Mouse (Mus musculus): ENCODE results near the gene Tle3.

DNA sequence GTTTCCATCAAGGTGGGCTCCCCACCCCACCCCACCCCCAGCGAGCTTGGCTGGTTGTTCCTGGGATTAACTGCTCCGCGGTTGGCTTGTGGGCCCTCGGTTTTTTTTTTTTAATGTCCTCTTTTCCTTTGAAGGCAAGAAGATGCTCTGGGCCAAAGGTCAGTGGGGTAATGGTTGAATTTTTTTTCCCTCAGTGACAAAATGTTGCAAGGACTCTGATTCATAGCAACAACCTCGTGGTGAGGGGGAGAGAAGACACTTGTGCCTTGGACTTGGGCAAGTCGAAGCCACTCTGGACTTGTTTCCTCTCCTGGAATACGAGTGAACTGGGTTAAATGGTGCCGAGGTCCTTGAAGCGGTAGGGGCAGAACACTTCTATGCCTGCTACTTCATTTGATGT is 34.5 kb upstream of the Tle3 start:
- TF ChIP-seq CTCF (conservative IDR thresholded peaks at IDR 0.05; ENCODE audit: low read length) (no peak), NANOG (IDR thresholded peaks at IDR 0.05; ENCODE audit: borderline replicate concordance, low read length) (no peak), POU5F1 (IDR thresholded peaks at IDR 0.05; ENCODE audit: borderline replicate concordance, low read length) (no peak)
